Mouse (Mus musculus) CH12.LX (cell line): ENCODE data around the gene B3galt1.

Source experiments
- CHD1 ChIP-seq: IDR thresholded peaks from 2 replicates; pipeline ENCODE4 v1.6.1; 2012; ENCODE audit warnings: low read depth, low read length, improper control_type of control experiment, inconsistent platforms
- CTCF ChIP-seq, 2 experiments: IDR thresholded peaks in 1 of 2; conservative IDR thresholded peaks in 1 of 2; 2 replicates each; pipeline ENCODE4 v1.5.1; 2011 to 2012; ENCODE audit warnings: low read depth in 2 of 2, low read length in 2 of 2, improper control_type of control experiment in 1 of 2, inconsistent platforms in 1 of 2, mild to moderate bottlenecking in 1 of 2, moderate library complexity in 1 of 2
- ETS1 ChIP-seq: conservative IDR thresholded peaks from 2 replicates; pipeline ENCODE4 v1.6.1; 2012; ENCODE audit warnings: low read depth, mild to moderate bottlenecking, inconsistent platforms, low read length, improper control_type of control experiment, moderate library complexity
- GABPA ChIP-seq: IDR thresholded peaks from 2 replicates; pipeline ENCODE4 v1.6.1; 2012; ENCODE audit warnings: low read depth, low read length, improper control_type of control experiment, inconsistent platforms; ENCODE audit not compliant: insufficient replicate concordance
- MAFK ChIP-seq: IDR thresholded peaks from 2 replicates; pipeline ENCODE4 v1.6.1; 2011; ENCODE audit warnings: low read length, improper control_type of control experiment; ENCODE audit not compliant: insufficient replicate concordance
- MAX ChIP-seq: IDR thresholded peaks from 2 replicates; pipeline ENCODE4 v1.6.1; 2011; ENCODE audit warnings: low read length, improper control_type of control experiment
- MXI1 ChIP-seq: IDR thresholded peaks from 2 replicates; pipeline ENCODE4 v1.6.1; 2011; ENCODE audit warnings: mild to moderate bottlenecking, low read depth, low read length, improper control_type of control experiment
- NELFE ChIP-seq: IDR thresholded peaks from 2 replicates; pipeline ENCODE4 v1.6.1; 2011; ENCODE audit warnings: low read depth, low read length, improper control_type of control experiment
- PAX5 ChIP-seq: IDR thresholded peaks from 2 replicates; pipeline ENCODE4 v1.6.1; 2012; ENCODE audit warnings: low read length, inconsistent platforms, mixed read lengths
- POLR2A ChIP-seq: IDR thresholded peaks from 2 replicates; pipeline ENCODE4 v1.6.1; 2011; ENCODE audit warnings: low read depth, mild to moderate bottlenecking, improper control_type of control experiment, low read length
- RCOR1 ChIP-seq: conservative IDR thresholded peaks from 2 replicates; pipeline ENCODE4 v1.6.1; 2012; ENCODE audit warnings: low read depth, mild to moderate bottlenecking, inconsistent platforms, low read length, improper control_type of control experiment
- TBP ChIP-seq: conservative IDR thresholded peaks from 2 replicates; pipeline ENCODE4 v1.6.1; 2011; ENCODE audit warnings: low read depth, low read length, improper control_type of control experiment
- ZNF384 ChIP-seq: IDR thresholded peaks from 2 replicates; pipeline ENCODE4 v1.6.1; 2012; ENCODE audit warnings: low read depth, low read length, improper control_type of control experiment, inconsistent platforms

DNA sequence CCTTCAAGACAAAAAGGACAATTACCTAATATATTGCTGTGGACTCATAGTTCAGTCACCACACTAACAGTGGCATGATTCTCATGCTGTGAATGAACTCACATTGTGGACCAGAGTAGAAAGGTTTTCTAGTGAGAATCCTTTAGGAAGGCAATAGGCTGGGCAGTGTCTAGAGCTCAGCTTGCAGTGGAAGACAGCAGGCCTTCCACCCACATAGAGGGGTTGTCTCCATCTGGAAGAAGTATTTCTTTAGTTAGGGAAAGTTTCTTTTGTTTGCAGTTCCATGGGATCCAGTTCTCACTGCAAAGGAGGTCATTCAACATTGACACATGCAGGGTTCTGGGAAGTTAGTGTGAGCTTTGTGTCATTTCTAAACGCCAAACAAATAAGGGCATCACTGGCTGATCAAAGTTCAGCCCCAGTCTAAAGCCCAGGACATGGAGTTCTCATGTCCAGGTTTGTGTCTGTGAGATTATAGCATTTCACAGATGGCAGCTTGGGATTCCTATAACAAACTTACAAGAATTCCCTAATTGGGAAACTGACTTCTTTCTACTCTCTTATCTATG lies 316.1 kb downstream of the B3galt1 start:
- TF ChIP-seq POLR2A (no peak), NELFE (no peak), CTCF (conservative IDR thresholded peaks at IDR 0.05 in 1 of 2, IDR thresholded peaks at IDR 0.05 in 1 of 2; ENCODE audit: low read depth in 2 of 2, low read length in 2 of 2) (no peak), ZNF384 (no peak), MXI1 (no peak), RCOR1 (no peak), GABPA (no peak), MAX (no peak), MAFK (no peak), TBP (no peak), ETS1 (no peak), CHD1 (no peak), PAX5 (no peak)
